Mouse (Mus musculus): Measurements from ENCODE around the gene Focad.

Focad gene

GRCm38 (mm10) chr4:88094062-88094767 lies at the start of gene Focad:
TSS of gene Focad (plus strand) at chr4:88094629.
- peak; percentile 98 to 99 for DNase-seq (ENCODE audit: inconsistent age in 2 of 2, low spot score in 1 of 2)

- DNase-seq (ENCODE audit: inconsistent age in 2 of 2, low spot score in 1 of 2) = no peak
Observed at GRCm38 (mm10) chr4:88045151-88045550, 49.3 kb upstream of the Focad start.

DNA sequence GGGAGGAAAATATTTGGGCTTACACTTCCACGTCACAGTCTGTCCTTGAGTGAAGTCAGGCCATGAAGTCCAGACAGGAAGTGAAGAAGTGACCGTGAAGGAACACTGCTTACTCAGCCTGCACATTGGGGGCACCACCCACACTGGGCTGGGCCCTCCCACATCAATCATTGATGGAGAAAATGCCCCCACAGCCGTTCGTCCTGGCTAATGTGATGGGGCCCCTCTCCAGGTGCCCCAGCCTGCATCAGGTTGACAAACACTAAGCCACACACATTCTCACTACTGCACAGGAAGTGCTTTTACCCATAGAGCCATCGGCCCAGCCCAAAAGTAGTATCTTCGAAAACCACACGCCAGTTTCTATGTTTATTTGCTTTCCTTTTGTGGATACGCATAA lies 48.1 kb upstream of the Focad start:
- DNase-seq (ENCODE audit: inconsistent age in 2 of 2, low spot score in 1 of 2) = no peak

- DNase-seq (ENCODE audit: inconsistent age in 2 of 2, low spot score in 1 of 2) = no peak
Observed at GRCm38 (mm10) chr4:88075388-88075787, 19.0 kb upstream of the Focad start.

- DNase-seq (ENCODE audit: inconsistent age in 2 of 2, low spot score in 1 of 2) = no peak
Observed at GRCm38 (mm10) chr4:88078983-88079382, 15.4 kb upstream of the Focad start.

- DNase-seq (ENCODE audit: inconsistent age in 2 of 2, low spot score in 1 of 2) = no peak
Observed at GRCm38 (mm10) chr4:88081417-88081816, 13.0 kb upstream of the Focad start.

- DNase-seq (ENCODE audit: inconsistent age in 2 of 2, low spot score in 1 of 2) = no peak
Observed at GRCm38 (mm10) chr4:88081885-88082284, 12.5 kb upstream of the Focad start.

GRCm38 (mm10) chr4:88082381-88082780 lies 12.0 kb upstream of the Focad start:
- no peak for DNase-seq (ENCODE audit: inconsistent age in 2 of 2, low spot score in 1 of 2)

- no peak for DNase-seq (ENCODE audit: inconsistent age in 2 of 2, low spot score in 1 of 2)
Observed at GRCm38 (mm10) chr4:88083781-88084180, 10.6 kb upstream of the Focad start.

- DNase-seq (ENCODE audit: inconsistent age in 2 of 2, low spot score in 1 of 2) = peak in 1 of 2 experiments; percentile 34
Observed at GRCm38 (mm10) chr4:88090316-88090715, 4.1 kb upstream of the Focad start.

DNA sequence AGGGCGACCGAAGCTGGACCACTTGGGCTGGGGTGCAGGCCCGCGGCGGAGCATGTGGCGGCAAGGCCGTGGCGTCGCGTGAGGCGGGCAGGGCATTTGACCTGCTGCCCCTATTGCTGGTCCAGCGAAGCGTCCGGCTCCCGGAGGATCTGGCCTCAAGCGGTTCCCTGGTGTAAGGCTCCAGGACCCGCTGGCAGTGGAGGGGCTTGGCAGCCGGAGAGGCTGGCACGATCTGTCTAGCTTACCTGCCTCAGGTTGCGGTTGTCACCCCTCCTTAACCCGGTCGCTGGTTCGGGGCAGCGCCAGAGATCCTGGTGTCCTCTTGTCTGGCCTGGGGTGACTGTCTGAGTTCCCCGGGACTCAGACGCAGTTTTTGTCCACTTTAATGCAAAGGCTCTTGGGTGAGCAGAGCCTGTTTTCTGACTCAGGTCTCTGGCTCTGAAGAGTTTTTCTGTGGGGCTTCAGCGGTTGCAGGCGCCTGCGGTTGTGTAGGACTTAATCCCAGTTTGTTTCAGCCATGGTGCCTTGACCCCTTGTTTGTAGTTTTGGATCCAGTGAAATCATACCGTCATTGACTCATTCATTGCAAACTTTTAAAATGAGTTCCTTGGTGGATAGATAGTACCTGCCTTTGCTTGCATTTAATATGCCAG lies 465 bp downstream of the Focad start:
- DNase-seq (ENCODE audit: inconsistent age in 2 of 2, low spot score in 1 of 2) = no peak

DNA sequence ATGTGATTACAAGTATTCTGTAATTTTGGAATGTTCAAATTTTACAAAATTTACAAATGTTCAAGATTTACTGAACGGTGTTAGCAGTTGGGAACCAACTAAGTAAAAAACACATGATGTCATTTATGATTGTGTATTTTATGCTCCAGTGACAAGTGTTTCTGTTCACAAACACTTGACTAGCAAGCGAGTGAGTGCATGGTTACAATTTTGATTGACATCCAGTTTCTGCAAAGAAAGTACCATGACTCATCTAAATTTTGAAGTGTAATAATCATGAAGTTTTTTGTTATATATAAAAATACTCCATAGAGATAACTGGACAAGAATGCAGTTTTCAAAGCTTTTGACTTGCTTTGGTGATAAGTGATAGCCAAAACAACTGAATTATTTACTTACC lies 1.3 kb downstream of the Focad start:
- no peak for DNase-seq (ENCODE audit: inconsistent age in 2 of 2, low spot score in 1 of 2)

DNA sequence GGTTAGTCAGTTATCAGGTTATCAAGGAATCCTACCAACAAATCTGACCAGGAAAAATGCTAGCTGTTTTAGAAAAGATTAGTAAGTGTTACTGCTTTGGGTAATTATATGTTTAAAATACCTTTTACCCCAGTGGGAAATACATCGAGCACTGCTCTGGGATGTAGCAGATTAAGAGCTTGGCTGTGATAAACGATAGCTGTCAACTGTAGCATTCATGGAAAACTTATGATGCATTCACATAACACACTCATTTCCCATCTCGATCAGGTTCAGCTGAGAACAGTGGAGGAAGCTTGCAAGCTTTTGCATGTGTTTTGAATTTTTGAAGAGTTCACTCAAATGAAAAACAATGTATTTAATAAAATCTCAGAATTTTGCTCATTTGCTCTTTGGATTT lies 14.2 kb downstream of the Focad start:
- no peak for DNase-seq (ENCODE audit: inconsistent age in 2 of 2, low spot score in 1 of 2)

GRCm38 (mm10) chr4:88117331-88117730 lies 22.9 kb downstream of the Focad start:
- DNase-seq (ENCODE audit: inconsistent age in 2 of 2, low spot score in 1 of 2) = no peak

DNA sequence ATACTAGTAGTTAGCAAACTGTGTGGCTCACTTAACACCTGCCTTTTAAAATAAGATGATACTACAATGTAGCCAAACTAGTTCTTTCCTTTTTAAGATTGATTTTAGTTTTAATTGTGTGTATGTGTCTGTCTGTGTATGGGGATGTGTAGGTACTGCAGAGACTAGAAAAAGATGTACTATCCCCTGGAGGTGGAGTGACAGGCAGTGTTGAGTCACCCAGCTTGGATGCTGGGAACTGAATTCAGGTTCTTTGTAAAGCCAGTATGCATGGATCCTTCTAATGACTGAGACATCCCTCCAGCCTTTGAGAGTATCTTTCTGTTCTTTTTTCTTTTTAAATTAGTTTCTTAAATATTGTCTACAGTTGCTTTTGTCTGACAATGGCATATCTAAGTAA lies 23.5 kb downstream of the Focad start:
- no peak for DNase-seq (ENCODE audit: inconsistent age in 2 of 2, low spot score in 1 of 2)

GRCm38 (mm10) chr4:88118750-88119395 lies 24.4 kb downstream of the Focad start:
- DNase-seq (ENCODE audit: inconsistent age in 2 of 2, low spot score in 1 of 2) = no peak

GRCm38 (mm10) chr4:88120091-88120490 lies 25.7 kb downstream of the Focad start:
- no peak for DNase-seq (ENCODE audit: inconsistent age in 2 of 2, low spot score in 1 of 2)

DNA sequence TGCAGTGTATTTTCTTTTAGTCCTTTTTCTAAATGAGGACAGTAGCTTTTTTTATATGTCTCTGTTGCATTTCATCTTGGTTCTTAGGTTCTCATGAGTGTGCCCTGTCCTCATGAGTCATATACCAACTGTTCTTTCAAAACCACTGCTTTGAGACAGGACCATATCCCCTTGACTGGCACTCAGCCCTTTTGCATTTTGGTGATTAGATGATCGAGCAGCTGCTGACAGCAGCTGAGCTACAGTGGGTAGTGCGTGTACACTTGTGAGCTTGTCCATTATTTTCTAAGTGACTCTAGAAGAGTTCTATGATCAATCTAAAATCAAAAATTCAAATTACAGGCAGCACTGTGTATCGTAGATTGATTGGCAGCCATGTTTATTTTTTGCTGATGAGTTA lies 28.0 kb downstream of the Focad start:
- no peak for DNase-seq (ENCODE audit: inconsistent age in 2 of 2, low spot score in 1 of 2)

DNA sequence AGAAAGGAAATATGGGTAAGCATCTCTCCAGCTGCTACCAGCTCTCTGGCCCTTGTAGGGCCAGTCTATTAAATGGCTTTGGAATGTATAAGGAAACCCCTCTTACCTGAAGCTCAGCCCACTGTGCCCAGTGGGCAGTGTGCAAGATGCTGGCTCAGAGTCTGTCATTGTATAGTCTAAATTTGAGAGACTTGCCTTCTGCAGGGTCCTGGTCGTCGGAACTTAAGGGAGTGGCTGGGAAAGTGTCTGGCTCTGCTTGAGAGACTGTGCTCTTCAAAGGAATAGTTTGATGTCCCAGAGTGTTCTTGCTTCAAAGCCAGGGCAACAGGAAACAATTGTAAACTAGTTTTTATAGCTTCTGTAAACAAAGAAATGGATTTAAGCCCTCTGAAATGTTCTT lies 41.5 kb downstream of the Focad start:
- DNase-seq (ENCODE audit: inconsistent age in 2 of 2, low spot score in 1 of 2) = no peak

DNA sequence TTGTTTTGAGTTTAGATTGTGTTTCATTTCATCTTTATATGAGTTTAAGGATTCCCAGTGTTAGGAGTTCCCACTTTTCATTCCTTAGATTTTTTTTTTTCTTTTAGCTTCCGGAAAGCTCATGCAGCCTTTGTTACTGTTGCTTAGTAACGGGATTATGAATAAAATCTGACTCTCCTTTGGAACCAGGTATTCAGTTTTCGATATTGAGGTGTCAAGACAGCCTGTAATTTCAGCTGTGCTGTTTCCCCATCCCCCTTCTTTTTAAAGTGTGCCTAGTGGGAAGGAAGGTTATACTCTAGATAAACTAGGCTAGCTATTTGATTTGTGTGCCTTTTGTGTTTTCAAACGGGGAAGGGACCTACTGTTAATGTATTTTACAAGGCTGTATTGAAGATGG lies 42.1 kb downstream of the Focad start:
- DNase-seq (ENCODE audit: inconsistent age in 2 of 2, low spot score in 1 of 2) = no peak

GRCm38 (mm10) chr4:88138366-88138917 lies 44.0 kb downstream of the Focad start:
- DNase-seq (ENCODE audit: inconsistent age in 2 of 2, low spot score in 1 of 2) = no peak

- no peak for DNase-seq (ENCODE audit: inconsistent age in 2 of 2, low spot score in 1 of 2)
Observed at GRCm38 (mm10) chr4:88149462-88149861, 55.0 kb downstream of the Focad start.

Data from adrenal gland, adult (tissue).